8 mouse cellular contexts compared by ENCODE assay signal in the genomic region with DNA sequence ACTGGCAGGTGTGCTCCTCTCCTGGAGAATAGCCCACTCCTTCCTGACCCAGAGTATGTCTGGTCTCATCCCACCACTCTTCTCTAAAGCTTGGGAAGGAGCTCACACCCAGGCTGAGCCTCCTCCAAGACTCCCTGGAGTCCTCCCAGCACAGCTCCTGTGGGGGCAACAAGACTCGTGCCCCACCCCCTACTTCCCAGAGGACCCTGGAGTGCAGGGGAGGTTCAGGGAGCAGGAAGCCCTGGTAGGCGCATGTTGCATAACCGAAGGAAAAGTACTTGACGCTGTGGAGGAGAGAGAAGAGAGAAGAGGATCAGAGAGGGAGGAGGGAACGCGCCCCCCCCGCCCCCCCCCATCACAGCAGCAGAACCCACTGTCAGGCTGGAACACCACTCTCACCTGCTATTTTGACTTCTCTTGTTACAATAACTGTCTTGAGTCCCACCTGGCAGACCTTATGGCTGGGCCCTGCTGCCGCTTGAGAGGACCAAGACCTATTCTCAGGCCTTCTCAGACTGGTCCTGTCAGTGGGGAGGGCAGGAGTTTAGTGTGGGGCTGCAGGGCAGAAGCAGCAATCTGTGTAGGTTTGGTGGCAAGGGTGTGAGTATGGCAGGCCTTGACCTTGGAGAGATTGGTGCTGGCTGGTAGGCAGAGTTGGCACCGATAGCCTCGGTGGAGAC. TPM values are rescaled to one million over a fixed set of nuclear protein-coding genes. Genes with fewer than 3 reads are reported as not detected.
DNase-seq lines count a peak whose midpoint lies in the region; ATAC-seq and TF ChIP-seq lines count a peak whose summit lies in the region.

No protein-coding gene starts in this region.

- H3K36me3 ChIP-seq in kidney, embryonic 14.5 days (ENCODE audit: control insufficient read depth, insufficient read depth, low read length): peaks cover 19% of the 10 kb centered on the region; the same call in 1 of the 2 replicates
- H3K36me3 ChIP-seq in embryonic facial prominence, embryonic 14.5 days (ENCODE audit: control insufficient read depth, insufficient read depth, low read length): peaks cover 17% of the 10 kb centered on the region
- H3K36me3 ChIP-seq in intestine, postnatal 0 days (ENCODE audit: control insufficient read depth, insufficient read depth): peaks cover 11% of the 10 kb centered on the region; the same call in 1 of the 2 replicates
- no peaks in the 10 kb centered on the region for H3K36me3 ChIP-seq in midbrain, embryonic 16.5 days (ENCODE audit: control insufficient read depth, insufficient read depth, low read length)

- H3K4me3 ChIP-seq in kidney, embryonic 14.5 days (ENCODE audit: low read length): no peak overlapping the region
- no peak overlapping the region for H3K4me3 ChIP-seq in embryonic facial prominence, embryonic 14.5 days (ENCODE audit: low read depth, low read length)
- H3K4me3 ChIP-seq in intestine, postnatal 0 days (ENCODE audit: low read depth, low read length): no peak overlapping the region
- no peak overlapping the region for H3K4me3 ChIP-seq in midbrain, embryonic 16.5 days (ENCODE audit: low read depth, low read length)

- no peak for DNase-seq in kidney, adult 18-20 months
- DNase-seq in embryonic facial prominence, embryonic 14.5 days (ENCODE audit: low spot score): peak; percentile 30
- no peak for DNase-seq in layer of hippocampus, postnatal 36 days
- DNase-seq in urinary bladder, postnatal 4 days (ENCODE audit: low spot score in 2 of 2): no peak
- DNase-seq in thymus, postnatal 10 days (ENCODE audit: low spot score in 2 of 2): no peak

- peaks cover 23% of the 10 kb centered on the region for H3K4me1 ChIP-seq in kidney, embryonic 14.5 days (ENCODE audit: control insufficient read depth, insufficient read depth, low read length)
- peaks cover 29% of the 10 kb centered on the region for H3K4me1 ChIP-seq in embryonic facial prominence, embryonic 14.5 days (ENCODE audit: control insufficient read depth, insufficient read depth, low read length)
- 0 out of 2 replicates have a peak, but pooled peaks cover 4% of the 10 kb centered on the region for H3K4me1 ChIP-seq in intestine, postnatal 0 days (replicated peaks; ENCODE audit: control insufficient read depth, insufficient read depth, low read length)
- H3K4me1 ChIP-seq in midbrain, embryonic 16.5 days (ENCODE audit: control insufficient read depth, insufficient read depth, low read length): peaks cover 13% of the 10 kb centered on the region; the same call in 1 of the 2 replicates

- peak; percentile 11; the same call in 1 of the 2 replicates for ATAC-seq in kidney, embryonic 14.5 days (ENCODE audit: low FRiP score, low TSS enrichment)
- no peak for ATAC-seq in embryonic facial prominence, embryonic 14.5 days (ENCODE audit: low read depth)
- no peak; the same call in 1 of the 2 replicates for ATAC-seq in intestine, postnatal 0 days
- no peak for ATAC-seq in midbrain, embryonic 16.5 days

- H3K9me3 ChIP-seq in kidney, embryonic 14.5 days (ENCODE audit: control insufficient read depth, low read length): no peaks in the 10 kb centered on the region
- no peaks in the 10 kb centered on the region for H3K9me3 ChIP-seq in embryonic facial prominence, embryonic 14.5 days (ENCODE audit: control insufficient read depth, low read length)
- H3K9me3 ChIP-seq in intestine, postnatal 0 days (ENCODE audit: control insufficient read depth): no peaks in the 10 kb centered on the region
- no peaks in the 10 kb centered on the region for H3K9me3 ChIP-seq in midbrain, embryonic 16.5 days (replicated peaks; ENCODE audit: control insufficient read depth, low read length, poor library complexity, severe bottlenecking)

- WGBS in kidney, embryonic 14.5 days: 51% methylated on average over 10 of the region's 10 CpGs
- 49% methylated on average over 10 of the region's 10 CpGs for WGBS in embryonic facial prominence, embryonic 14.5 days
- WGBS in intestine, postnatal 0 days: 52% methylated on average over 10 of the region's 10 CpGs
- WGBS in midbrain, embryonic 16.5 days: 53% methylated on average over 10 of the region's 10 CpGs

- H3K27me3 ChIP-seq in kidney, embryonic 14.5 days (ENCODE audit: control insufficient read depth, insufficient read depth, low read length): no peaks in the 10 kb centered on the region
- H3K27me3 ChIP-seq in embryonic facial prominence, embryonic 14.5 days (replicated peaks; ENCODE audit: control insufficient read depth, insufficient read depth, low read length): no peaks in the 10 kb centered on the region
- H3K27me3 ChIP-seq in intestine, postnatal 0 days (replicated peaks; ENCODE audit: control insufficient read depth, insufficient read depth, low read length): no peaks in the 10 kb centered on the region
- H3K27me3 ChIP-seq in midbrain, embryonic 16.5 days (ENCODE audit: control insufficient read depth, insufficient read depth, low read depth, low read length): no peaks in the 10 kb centered on the region

- H3K9ac ChIP-seq in kidney, embryonic 14.5 days (ENCODE audit: low read depth, low read length): no peak overlapping the region
- H3K9ac ChIP-seq in embryonic facial prominence, embryonic 14.5 days (ENCODE audit: low read depth, low read length): no peak overlapping the region
- no peak overlapping the region for H3K9ac ChIP-seq in intestine, postnatal 0 days (ENCODE audit: low read depth, low read length)
- H3K9ac ChIP-seq in midbrain, embryonic 16.5 days (ENCODE audit: low read depth, low read length): no peak overlapping the region

- H3K4me2 ChIP-seq in kidney, embryonic 14.5 days (replicated peaks; ENCODE audit: low read depth, low read length): peak overlapping the region; percentile 21; the same call in 1 of the 2 replicates
- peak overlapping the region; percentile 29 for H3K4me2 ChIP-seq in embryonic facial prominence, embryonic 14.5 days (ENCODE audit: low read depth, low read length)
- peak overlapping the region; percentile 52 for H3K4me2 ChIP-seq in intestine, postnatal 0 days (replicated peaks; ENCODE audit: low read depth)
- H3K4me2 ChIP-seq in midbrain, embryonic 16.5 days (ENCODE audit: low read length): 0 out of 2 replicates have a peak overlapping the region, but pooled peaks have one; percentile 1

- no peak for TF ChIP-seq CTCF in intestine, postnatal 0 days (IDR thresholded peaks at IDR 0.05; ENCODE audit: low read depth)

- no peak overlapping the region; the same call in 1 of the 2 replicates for H3K27ac ChIP-seq in kidney, embryonic 14.5 days (ENCODE audit: low read depth, low read length)
- no peak overlapping the region for H3K27ac ChIP-seq in embryonic facial prominence, embryonic 14.5 days (replicated peaks; ENCODE audit: low read depth, low read length)
- no peak overlapping the region for H3K27ac ChIP-seq in intestine, postnatal 0 days (ENCODE audit: low read depth, low read length)
- H3K27ac ChIP-seq in midbrain, embryonic 16.5 days (ENCODE audit: low read length): no peak overlapping the region

RNA-seq across cellular contexts. Expression of gene Baiap2, which starts 48.2 kb away (rescaled TPM):
- 15.7 and 18.2 TPM in 2 replicates for polyA plus RNA-seq in kidney, embryonic 14.5 days (2014; fragmentation: Nextera tagmentation; extraction: Ambion mirVana)
- 22.1 and 26.5 TPM in 2 replicates for polyA plus RNA-seq in embryonic facial prominence, embryonic 14.5 days (2014; fragmentation: Nextera tagmentation; extraction: Ambion mirVana)
- polyA plus RNA-seq in intestine, postnatal 0 days (2015; fragmentation: Nextera tagmentation; extraction: Ambion mirVana): 4.2 and 4.3 TPM in 2 replicates
- 14.7 and 15.7 TPM in 2 replicates for polyA plus RNA-seq in midbrain, embryonic 16.5 days (2015; fragmentation: Nextera tagmentation; extraction: Ambion mirVana)
- total RNA-seq in layer of hippocampus, postnatal 36 days (2021): 100 to 1,000 TPM; 246 to 257 TPM

RNA-seq across cellular contexts. Expression of gene Aatk, which starts 56.2 kb away (rescaled TPM):
- 1.3 and 1.9 TPM in 2 replicates for polyA plus RNA-seq in kidney, embryonic 14.5 days (2014; fragmentation: Nextera tagmentation; extraction: Ambion mirVana)
- polyA plus RNA-seq in embryonic facial prominence, embryonic 14.5 days (2014; fragmentation: Nextera tagmentation; extraction: Ambion mirVana): 8.7 and 10.8 TPM in 2 replicates
- polyA plus RNA-seq in intestine, postnatal 0 days (2015; fragmentation: Nextera tagmentation; extraction: Ambion mirVana): 1.6 and 1.7 TPM in 2 replicates
- 42.3 and 46.5 TPM in 2 replicates for polyA plus RNA-seq in midbrain, embryonic 16.5 days (2015; fragmentation: Nextera tagmentation; extraction: Ambion mirVana)
- total RNA-seq in layer of hippocampus, postnatal 36 days (2021): 100 to 1,000 TPM; 213 to 224 TPM

Comparison
In these comparisons a context has a peak if more than half of its experiments do, and no peak if none do; other contexts are left out.
1. H3K4me2 ChIP-seq: peak in every context shown above with its lines; median percentile 52 in intestine, postnatal 0 days; 29 in embryonic facial prominence, embryonic 14.5 days; 21 in kidney, embryonic 14.5 days; 1 in midbrain, embryonic 16.5 days.